Mouse (Mus musculus): Measurements from ENCODE around the gene Syt17. TPM values are rescaled to one million over a fixed set of nuclear protein-coding genes. Genes with fewer than 3 reads are reported as not detected.

Gene Syt17
- 1.1 and 1.2 TPM in 2 replicates for polyA plus RNA-seq (2015; fragmentation: Nextera tagmentation; extraction: Ambion mirVana)

DNA sequence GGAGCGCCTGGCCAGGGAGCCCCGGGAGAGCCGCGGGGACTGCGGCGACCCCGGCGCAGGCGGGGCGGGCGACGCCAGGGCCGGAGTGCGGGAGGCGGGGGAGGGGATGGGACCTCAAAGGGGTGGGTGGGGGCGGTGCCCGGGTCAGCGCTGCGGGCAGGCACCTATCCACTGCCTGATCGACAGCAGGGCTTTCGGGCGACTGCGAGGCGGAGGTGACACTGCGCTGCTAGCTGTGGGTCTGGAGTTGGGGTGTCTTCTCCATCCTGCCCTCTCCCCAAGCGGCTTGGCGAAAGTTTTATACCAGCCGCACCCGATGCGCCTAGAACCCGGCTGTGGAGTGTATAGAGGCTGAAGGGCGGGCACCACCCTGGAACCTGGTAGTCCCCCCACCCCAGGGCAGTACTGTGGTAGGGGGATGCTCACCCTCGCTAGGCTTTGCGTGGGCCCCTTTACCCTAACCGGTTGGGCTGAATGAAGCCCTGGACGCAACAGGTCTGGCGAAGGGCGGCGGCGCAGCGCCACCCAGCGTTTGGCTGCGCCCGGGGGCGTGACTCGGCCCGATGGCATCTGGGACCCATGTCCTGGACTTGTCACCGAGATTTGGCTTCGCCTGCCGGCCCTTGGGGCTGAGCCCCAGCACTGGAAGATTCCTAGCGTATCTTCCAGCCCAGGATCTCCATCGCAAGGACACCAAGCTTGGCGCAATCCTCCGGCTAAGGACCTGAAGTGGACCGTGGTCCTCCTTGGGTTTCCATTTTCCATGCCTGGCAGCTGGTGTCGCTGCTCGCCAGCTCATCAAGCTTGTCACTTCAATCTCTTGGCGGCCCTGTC is at the start of gene Syt17:
Gene Syt17 (minus strand): TSS at position 89 of the 834 bp plus-strand sequence.

DNA sequence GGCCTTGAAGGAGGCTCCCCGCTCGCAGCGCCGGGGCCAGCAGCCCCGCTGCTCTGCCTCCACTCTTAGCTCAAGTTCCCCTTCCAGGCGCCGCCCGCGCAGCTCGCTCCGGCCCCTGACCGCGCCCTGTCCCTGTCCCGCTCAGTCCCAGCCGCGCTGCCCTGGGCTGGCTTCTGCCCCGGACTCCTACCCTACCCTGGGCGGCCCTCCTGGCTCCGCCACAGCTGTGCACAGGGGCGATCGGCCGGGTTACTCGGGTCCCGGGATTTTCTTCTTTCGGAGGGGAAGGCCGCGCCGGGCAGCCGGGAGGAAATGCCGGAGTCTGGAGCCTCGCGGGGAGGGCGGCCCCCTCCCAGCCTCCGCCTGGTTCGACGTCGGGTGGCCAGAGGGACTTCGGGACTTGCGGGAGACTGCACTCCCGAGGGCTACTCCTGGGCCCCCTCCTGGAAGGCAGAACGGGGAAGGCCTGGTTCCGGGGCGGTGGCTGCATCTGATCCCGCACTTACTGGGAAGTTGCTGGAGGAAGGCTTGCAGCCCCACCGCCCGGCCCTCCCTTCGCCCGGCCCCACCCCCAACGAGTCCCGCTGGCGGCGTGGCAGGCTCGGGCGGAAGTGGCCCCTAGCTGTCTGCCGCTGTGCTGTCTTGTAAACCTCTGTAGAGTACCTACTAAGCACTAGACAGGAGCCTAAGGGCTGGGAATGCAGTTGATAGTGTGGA is 43.6 kb upstream of the Syt17 start, which contains the start of gene Itpripl2:
Gene Itpripl2 (minus strand): TSS at position 545 of the 717 bp plus-strand sequence.

Other genes starting within 250 kb of the Syt17 start
- 8.3 and 9.3 TPM in 2 replicates for gene Smg1, start 204.6 kb downstream of the Syt17 start, polyA plus RNA-seq (2015; fragmentation: Nextera tagmentation; extraction: Ambion mirVana)
- gene Itpripl2, start 43.8 kb upstream of the Syt17 start, polyA plus RNA-seq (2015; fragmentation: Nextera tagmentation; extraction: Ambion mirVana) = 5.0 and 5.5 TPM in 2 replicates
- 75.0 and 81.2 TPM in 2 replicates for gene Coq7, start 85.1 kb upstream of the Syt17 start, polyA plus RNA-seq (2015; fragmentation: Nextera tagmentation; extraction: Ambion mirVana)
- 2.2 and 2.5 TPM in 2 replicates for gene Tmc7, start 136.5 kb upstream of the Syt17 start, polyA plus RNA-seq (2015; fragmentation: Nextera tagmentation; extraction: Ambion mirVana)
- 0.04 TPM in 1 of 2 replicates, not detected in the other for gene Tmc5, start 149.1 kb upstream of the Syt17 start, polyA plus RNA-seq (2015; fragmentation: Nextera tagmentation; extraction: Ambion mirVana)